Comparison of ENCODE assay signal across 8 mouse cellular contexts in genomic region chr8:13201013-13201334, GRCm38 (mm10). TPM values are rescaled to one million over a fixed set of nuclear protein-coding genes. Genes with fewer than 3 reads are reported as not detected.
A peak's percentile ranks its signal among the peaks of the same experiment; 100 is the strongest.
DNase-seq lines count a peak whose midpoint lies in the region; ATAC-seq lines count a peak whose summit lies in the region.

No protein-coding gene starts in this region.

- peak overlapping the region; percentile 20; the same call in 1 of the 2 replicates for H3K9ac ChIP-seq in kidney, embryonic 14.5 days (ENCODE audit: low read depth, low read length)
- H3K9ac ChIP-seq in embryonic facial prominence, embryonic 11.5 days (replicated peaks; ENCODE audit: low read length) = no peak overlapping the region
- H3K9ac ChIP-seq in intestine, embryonic 14.5 days (ENCODE audit: low read length) = peak overlapping the region; percentile 13; the same call in 1 of the 2 replicates
- H3K9ac ChIP-seq in midbrain, embryonic 16.5 days (ENCODE audit: low read depth, low read length) = peak overlapping the region; percentile 82

- peak overlapping the region; percentile 87 for H3K4me3 ChIP-seq in kidney, embryonic 14.5 days (ENCODE audit: low read length)
- H3K4me3 ChIP-seq in embryonic facial prominence, embryonic 11.5 days (ENCODE audit: low read depth, low read length) = peak overlapping the region; percentile 81
- peak overlapping the region; percentile 68 for H3K4me3 ChIP-seq in intestine, embryonic 14.5 days (ENCODE audit: low read depth, low read length)
- peak overlapping the region; percentile 91 for H3K4me3 ChIP-seq in midbrain, embryonic 16.5 days (ENCODE audit: low read depth, low read length)

- H3K4me1 ChIP-seq in kidney, embryonic 14.5 days (ENCODE audit: control insufficient read depth, insufficient read depth, low read length) = peaks cover 6% of the 10 kb centered on the region; the same call in 1 of the 2 replicates
- no peaks in the 10 kb centered on the region for H3K4me1 ChIP-seq in embryonic facial prominence, embryonic 11.5 days (ENCODE audit: control insufficient read depth, insufficient read depth, low read length)
- H3K4me1 ChIP-seq in intestine, embryonic 14.5 days (replicated peaks; ENCODE audit: control insufficient read depth, insufficient read depth, low read length) = peaks cover 10% of the 10 kb centered on the region
- peaks cover 13% of the 10 kb centered on the region for H3K4me1 ChIP-seq in midbrain, embryonic 16.5 days (ENCODE audit: control insufficient read depth, insufficient read depth, low read length)

- no peak overlapping the region for H3K27ac ChIP-seq in kidney, embryonic 14.5 days (ENCODE audit: low read depth, low read length)
- H3K27ac ChIP-seq in embryonic facial prominence, embryonic 11.5 days (replicated peaks; ENCODE audit: low read depth, low read length) = no peak overlapping the region
- H3K27ac ChIP-seq in intestine, embryonic 14.5 days (ENCODE audit: low read depth) = no peak overlapping the region
- H3K27ac ChIP-seq in midbrain, embryonic 16.5 days (ENCODE audit: low read length) = no peak overlapping the region

- 2% methylated on average over 18 of the region's 18 CpGs for WGBS in kidney, embryonic 14.5 days
- 1% methylated on average over 18 of the region's 18 CpGs for WGBS in embryonic facial prominence, embryonic 11.5 days
- WGBS in intestine, embryonic 14.5 days = 2% methylated on average over 18 of the region's 18 CpGs
- under 1% methylated on average over 18 of the region's 18 CpGs for WGBS in midbrain, embryonic 16.5 days

- no peak for ATAC-seq in kidney, embryonic 14.5 days (ENCODE audit: low FRiP score, low TSS enrichment)
- no peak for ATAC-seq in embryonic facial prominence, embryonic 11.5 days (replicated peaks; ENCODE audit: insufficient number of reproducible peaks, low FRiP score, low TSS enrichment, low read depth)
- no peak for ATAC-seq in intestine, embryonic 14.5 days (replicated peaks; ENCODE audit: low FRiP score, low TSS enrichment, low read depth)
- no peak for ATAC-seq in midbrain, embryonic 16.5 days

- no peak for DNase-seq in kidney, postnatal 14 days
- no peak for DNase-seq in embryonic facial prominence, embryonic 11.5 days (ENCODE audit: low spot score)
- DNase-seq in intestine, embryonic 14.5 days (ENCODE audit: low spot score) = no peak
- no peak for DNase-seq in thymus, postnatal 25 days
- DNase-seq in lung, postnatal 14 days = no peak
- no peak for DNase-seq in urinary bladder, adult 2 months (ENCODE audit: low spot score)

- H3K4me2 ChIP-seq in kidney, embryonic 14.5 days (replicated peaks; ENCODE audit: low read depth, low read length) = peak overlapping the region; percentile 88
- peak overlapping the region; percentile 89 for H3K4me2 ChIP-seq in embryonic facial prominence, embryonic 11.5 days (ENCODE audit: low read depth, low read length)
- peak overlapping the region; percentile 82 for H3K4me2 ChIP-seq in intestine, embryonic 14.5 days (ENCODE audit: low read length)
- H3K4me2 ChIP-seq in midbrain, embryonic 16.5 days (ENCODE audit: low read length) = peak overlapping the region; percentile 93

- no peaks in the 10 kb centered on the region for H3K9me3 ChIP-seq in kidney, embryonic 14.5 days (ENCODE audit: control insufficient read depth, low read length)
- no peaks in the 10 kb centered on the region for H3K9me3 ChIP-seq in embryonic facial prominence, embryonic 11.5 days (replicated peaks; ENCODE audit: control insufficient read depth, low read length)
- no peaks in the 10 kb centered on the region for H3K9me3 ChIP-seq in intestine, embryonic 14.5 days (ENCODE audit: control insufficient read depth, low read length)
- no peaks in the 10 kb centered on the region for H3K9me3 ChIP-seq in midbrain, embryonic 16.5 days (replicated peaks; ENCODE audit: control insufficient read depth, low read length, poor library complexity, severe bottlenecking)

- peaks cover 28% of the 10 kb centered on the region for H3K27me3 ChIP-seq in kidney, embryonic 14.5 days (ENCODE audit: control insufficient read depth, insufficient read depth, low read length)
- peaks cover 27% of the 10 kb centered on the region for H3K27me3 ChIP-seq in embryonic facial prominence, embryonic 11.5 days (ENCODE audit: control insufficient read depth, insufficient read depth, low read length)
- peaks cover 28% of the 10 kb centered on the region for H3K27me3 ChIP-seq in intestine, embryonic 14.5 days (replicated peaks; ENCODE audit: control insufficient read depth, insufficient read depth, low read length)
- peaks cover 18% of the 10 kb centered on the region for H3K27me3 ChIP-seq in midbrain, embryonic 16.5 days (ENCODE audit: control insufficient read depth, insufficient read depth, low read depth, low read length)

- no peaks in the 10 kb centered on the region for H3K36me3 ChIP-seq in kidney, embryonic 14.5 days (ENCODE audit: control insufficient read depth, insufficient read depth, low read length)
- no peaks in the 10 kb centered on the region for H3K36me3 ChIP-seq in embryonic facial prominence, embryonic 11.5 days (replicated peaks; ENCODE audit: control insufficient read depth, insufficient read depth, low read depth, low read length)
- H3K36me3 ChIP-seq in intestine, embryonic 14.5 days (ENCODE audit: control insufficient read depth, insufficient read depth, low read length) = no peaks in the 10 kb centered on the region
- no peaks in the 10 kb centered on the region for H3K36me3 ChIP-seq in midbrain, embryonic 16.5 days (ENCODE audit: control insufficient read depth, insufficient read depth, low read length)

RNA-seq across cellular contexts. Expression of gene Grtp1, which starts 0.6 kb away (rescaled TPM):
- 19.7 and 20.3 TPM in 2 replicates for polyA plus RNA-seq in kidney, embryonic 14.5 days (2014; fragmentation: Nextera tagmentation; extraction: Ambion mirVana)
- polyA plus RNA-seq in embryonic facial prominence, embryonic 11.5 days (2014; fragmentation: Nextera tagmentation; extraction: Ambion mirVana) = 13.5 and 14.5 TPM in 2 replicates
- polyA plus RNA-seq in intestine, embryonic 14.5 days (2014; fragmentation: Nextera tagmentation; extraction: Ambion mirVana) = 49.1 and 55.6 TPM in 2 replicates
- polyA plus RNA-seq in midbrain, embryonic 16.5 days (2015; fragmentation: Nextera tagmentation; extraction: Ambion mirVana) = 16.9 and 19.7 TPM in 2 replicates
- polyA plus RNA-seq in urinary bladder, adult 2 months (2012; rRNA removed) = 14.2 and 14.9 TPM in 2 replicates

RNA-seq across cellular contexts. Expression of gene Lamp1, which starts 42.0 kb away (rescaled TPM):
- polyA plus RNA-seq in kidney, embryonic 14.5 days (2014; fragmentation: Nextera tagmentation; extraction: Ambion mirVana) = 225 and 306 TPM in 2 replicates
- polyA plus RNA-seq in embryonic facial prominence, embryonic 11.5 days (2014; fragmentation: Nextera tagmentation; extraction: Ambion mirVana) = 264 and 265 TPM in 2 replicates
- 310 and 321 TPM in 2 replicates for polyA plus RNA-seq in intestine, embryonic 14.5 days (2014; fragmentation: Nextera tagmentation; extraction: Ambion mirVana)
- 263 and 294 TPM in 2 replicates for polyA plus RNA-seq in midbrain, embryonic 16.5 days (2015; fragmentation: Nextera tagmentation; extraction: Ambion mirVana)
- 555 and 563 TPM in 2 replicates for polyA plus RNA-seq in urinary bladder, adult 2 months (2012; rRNA removed)

RNA-seq across cellular contexts. Expression of gene Adprhl1, which starts 53.0 kb away (rescaled TPM):
- not detected in 2 replicates for polyA plus RNA-seq in kidney, embryonic 14.5 days (2014; fragmentation: Nextera tagmentation; extraction: Ambion mirVana)
- polyA plus RNA-seq in embryonic facial prominence, embryonic 11.5 days (2014; fragmentation: Nextera tagmentation; extraction: Ambion mirVana) = 0.46 and 1.1 TPM in 2 replicates
- polyA plus RNA-seq in intestine, embryonic 14.5 days (2014; fragmentation: Nextera tagmentation; extraction: Ambion mirVana) = 0.17 and 0.27 TPM in 2 replicates
- 0.29 TPM in 1 of 2 replicates, not detected in the other for polyA plus RNA-seq in midbrain, embryonic 16.5 days (2015; fragmentation: Nextera tagmentation; extraction: Ambion mirVana)
- polyA plus RNA-seq in urinary bladder, adult 2 months (2012; rRNA removed) = 0.36 and 0.81 TPM in 2 replicates
